Mouse (Mus musculus): ENCODE results near the gene Il17rc.

GRCm38 (mm10) chr6:113423000-113423399, 48.2 kb upstream of the Il17rc start:
- no peak for TF ChIP-seq POLR2A (IDR thresholded peaks at IDR 0.05; ENCODE audit: extremely low read depth, insufficient read depth, low read length)
- TF ChIP-seq CTCF (IDR thresholded peaks at IDR 0.05; ENCODE audit: low read depth, low read length): no peak

All from liver, adult 2 months (tissue).